Mouse (Mus musculus) brain, embryonic 14.5 days (tissue): ENCODE measurements at regions not wholly inside any gene's neighbourhood (a gene's known extent, or its start where the extent isn't known, plus 50 kb on each side); places are given as distances from the start of the nearest gene placed in this dataset.

Experiments used
- CTCF ChIP-seq: fragments of 200-500 bp; IDR thresholded peaks from 2 replicates; pipeline ENCODE4 v1.5.1; 2012; ENCODE audit warnings: inconsistent platforms, mild to moderate bottlenecking, moderate library complexity, borderline replicate concordance; ENCODE audit not compliant: insufficient read depth, insufficient read length; ENCODE audit errors: extremely low read depth
- POLR2A ChIP-seq: fragments of 200-500 bp; IDR thresholded peaks from 2 replicates; pipeline ENCODE4 v1.6.1; 2012; ENCODE audit warnings: mild to moderate bottlenecking, inconsistent platforms, borderline replicate concordance; ENCODE audit not compliant: poor library complexity, insufficient read depth, insufficient read length, severe bottlenecking; ENCODE audit errors: extremely low read depth

GRCm38 (mm10) chr16:5311456-5311855 is 55.7 kb upstream of the Eef2kmt start:
- TF ChIP-seq CTCF, result no peak
- TF ChIP-seq POLR2A, result no peak
